8 mouse cellular contexts compared by ENCODE assay signal in the genomic region with DNA sequence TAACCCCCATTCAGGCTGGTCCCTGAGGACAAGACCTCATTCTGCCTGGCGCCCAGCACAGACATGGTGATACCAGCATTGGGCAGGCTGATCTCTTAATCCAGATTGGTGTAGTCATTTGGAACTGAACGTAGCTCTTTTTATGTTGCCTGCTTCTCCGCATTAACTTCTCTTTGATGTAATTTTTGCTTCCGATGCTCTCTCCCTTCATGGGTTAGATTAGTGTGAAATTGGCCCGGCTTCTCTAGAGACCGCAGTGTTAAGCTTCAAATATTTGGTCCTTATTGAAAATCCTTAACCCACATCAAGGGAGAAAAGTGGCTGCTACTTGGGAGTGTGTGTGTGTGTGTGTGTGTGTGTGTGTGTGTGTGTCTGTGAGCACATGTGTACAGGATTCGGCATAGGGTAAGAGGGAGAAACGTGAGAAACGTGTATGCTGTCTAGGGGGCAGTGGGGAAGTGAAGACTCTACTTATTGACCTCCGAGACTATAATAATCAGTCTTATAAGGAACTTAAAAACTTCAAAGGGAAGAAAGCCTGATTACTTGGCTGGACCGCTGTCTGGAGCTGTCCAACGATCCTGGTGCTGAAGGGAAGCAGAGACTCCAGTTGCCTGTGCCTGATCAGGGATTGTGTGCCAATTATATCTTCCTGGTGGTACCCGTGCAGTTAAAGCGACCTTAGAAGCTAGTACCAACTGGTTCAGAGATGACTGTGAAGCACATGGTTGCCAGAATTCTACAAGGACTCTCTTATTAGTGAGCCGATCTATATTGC. TPM values are rescaled to one million over a fixed set of nuclear protein-coding genes. Genes with fewer than 3 reads are reported as not detected.
DNase-seq lines count a peak whose midpoint lies in the region; TF ChIP-seq lines count a peak whose summit lies in the region.
"Had no signal": no experiment of that assay in that cellular context is flagged by ENCODE, and none has a peak within 500 bp of the region (broad histone marks: within the 10 kb centered on the region; RNA-seq: fewer than 3 reads in every experiment).

No protein-coding gene starts in this region.

- no peak overlapping the region for H3K9ac ChIP-seq in liver, adult 2 months (ENCODE audit: low read depth, low read length)
- H3K9ac ChIP-seq: embryonic facial prominence, embryonic 13.5 days had no signal

- 40% methylated on average over 15 of the region's 15 CpGs for WGBS in liver, adult 2 months

- H3K27ac ChIP-seq in liver, adult 2 months (replicated peaks; ENCODE audit: insufficient read depth, low read depth, low read length), result no peak overlapping the region
- H3K27ac ChIP-seq: embryonic facial prominence, embryonic 13.5 days had no signal

- DNase-seq in left cerebral cortex, postnatal 4 days, result peak; percentile 41
- DNase-seq in left cerebral cortex, adult 11 months (ENCODE audit: low spot score), result no peak
- DNase-seq in R1 (ENCODE audit: low read depth, low spot score), result peak; percentile 68
- peak; percentile 75 for DNase-seq in embryo, embryonic 9.5 days (ENCODE audit: extremely low spot score)
- peak; percentile 19 for DNase-seq in liver, adult 2 months (ENCODE audit: extremely low read depth, low read depth, low spot score)
- peak; percentile 79 for DNase-seq in retina, embryonic 14.5 days (ENCODE audit: low spot score)
- no peak for DNase-seq in spleen, postnatal 14 days (ENCODE audit: low spot score in 2 of 2)

- peaks cover 20% of the 10 kb centered on the region; the same call in 1 of the 2 replicates for H3K27me3 ChIP-seq in liver, adult 2 months (ENCODE audit: control insufficient read depth, insufficient read depth, low read length)

- intact Hi-C loops in left cerebral cortex, postnatal 4 days (cut with DNase I), result no loop called here

- no peak overlapping the region for H3K4me3 ChIP-seq in liver, adult 2 months (ENCODE audit: insufficient read depth, low read depth, low read length)
- H3K4me3 ChIP-seq: embryonic facial prominence, embryonic 13.5 days had no signal

- H3K4me1 ChIP-seq in liver, adult 2 months (ENCODE audit: control insufficient read depth, insufficient read depth, low read length), result no peaks in the 10 kb centered on the region

- TF ChIP-seq POLR2A in liver, adult 2 months (IDR thresholded peaks at IDR 0.05; ENCODE audit: extremely low read depth, insufficient read depth, low read length), result no peak

- TF ChIP-seq CTCF in liver, adult 2 months (IDR thresholded peaks at IDR 0.05; ENCODE audit: low read depth, low read length), result no peak

- H3K79me2 ChIP-seq in liver, adult 2 months (ENCODE audit: control insufficient read depth, insufficient read depth, low read length), result no peaks in the 10 kb centered on the region

- H3K36me3 ChIP-seq in liver, adult 2 months (ENCODE audit: control insufficient read depth, insufficient read depth, low read length), result no peaks in the 10 kb centered on the region
- H3K36me3 ChIP-seq: embryonic facial prominence, embryonic 13.5 days had no signal

RNA-seq across cellular contexts. Expression of gene Gpatch2l, which starts 28.8 kb away (rescaled TPM):
- total RNA-seq in left cerebral cortex, postnatal 4 days (2021), result 10 to 100 TPM; 47.9 to 50.8 TPM
- 8.7 TPM in 2 replicates for total RNA-seq in liver, adult 2 months (2014; rRNA removed)
- 4.3 and 6.1 TPM in 2 replicates for polyA plus RNA-seq in liver, adult 2 months (2012; rRNA removed)

Comparison
In these comparisons a context has a peak if more than half of its experiments do, and no peak if none do; other contexts are left out.
1. DNase-seq: peak in left cerebral cortex, postnatal 4 days (single experiment), R1 (single experiment), embryo, embryonic 9.5 days (single experiment), liver, adult 2 months (single experiment) and retina, embryonic 14.5 days (single experiment); none in left cerebral cortex, adult 11 months (single experiment) and spleen, postnatal 14 days (0 of 2).